ENCODE assay signal across 13 mouse cellular contexts in genomic region chr3:65435101-65435571, GRCm38 (mm10). TPM values are rescaled to one million over a fixed set of nuclear protein-coding genes. Genes with fewer than 3 reads are reported as not detected.
DNase-seq lines count a peak whose midpoint lies in the region; ATAC-seq and TF ChIP-seq lines count a peak whose summit lies in the region.
"Had no signal": no experiment of that assay in that cellular context is flagged by ENCODE, and none has a peak within 500 bp of the region (broad histone marks: within the 10 kb centered on the region; RNA-seq: fewer than 3 reads in every experiment).

No protein-coding gene starts in this region.

- no peaks in the 10 kb centered on the region for H3K9me3 ChIP-seq in hindbrain, embryonic 12.5 days (replicated peaks)
- H3K9me3 ChIP-seq: hindbrain, embryonic 10.5 days; midbrain, embryonic 13.5 days had no signal

- no peak overlapping the region for H3K4me2 ChIP-seq in hindbrain, embryonic 12.5 days (replicated peaks)
- H3K4me2 ChIP-seq: embryonic facial prominence, embryonic 13.5 days; midbrain, embryonic 13.5 days had no signal

- H3K36me3 ChIP-seq in hindbrain, embryonic 12.5 days = no peaks in the 10 kb centered on the region
- H3K36me3 ChIP-seq: embryonic facial prominence, embryonic 13.5 days; hindbrain, embryonic 10.5 days; midbrain, embryonic 13.5 days had no signal

- ATAC-seq in hindbrain, embryonic 12.5 days (ENCODE audit: low FRiP score) = no peak
- ATAC-seq: midbrain, embryonic 13.5 days had no signal

- TF ChIP-seq POLR2A in cerebellum, adult 2 months (IDR thresholded peaks at IDR 0.05; ENCODE audit: borderline replicate concordance, insufficient read depth, low read length) = no peak

- H3K4me3 ChIP-seq in cerebellum, adult 2 months (replicated peaks; ENCODE audit: insufficient read depth, low read depth, low read length) = no peak overlapping the region
- no peak overlapping the region for H3K4me3 ChIP-seq in hindbrain, embryonic 12.5 days
- H3K4me3 ChIP-seq: embryonic facial prominence, embryonic 13.5 days; hindbrain, embryonic 10.5 days; midbrain, embryonic 13.5 days had no signal

- TF ChIP-seq CTCF in cerebellum, adult 2 months (IDR thresholded peaks at IDR 0.05; ENCODE audit: borderline replicate concordance, insufficient read depth, low read depth, low read length) = no peak

- DNase-seq in ovary, postnatal 36 days (ENCODE audit: low spot score) = peak; percentile 20
- no peak for DNase-seq in ovary, postnatal 10 days (ENCODE audit: low spot score)
- peak; percentile 38 for DNase-seq in NIH3T3 (ENCODE audit: low read depth)
- peak; percentile 42 for DNase-seq in induced T-regulatory cell, adult 2 months (ENCODE audit: low read depth)
- no peak for DNase-seq in cerebellum, adult 11 months
- DNase-seq in cerebellum, adult 2 months = no peak
- DNase-seq: left cerebral cortex, postnatal 4 days; lung, adult 18-20 months had no signal

- no peaks in the 10 kb centered on the region for H3K27me3 ChIP-seq in cerebellum, adult 2 months (ENCODE audit: control insufficient read depth, insufficient read depth, low read length)
- no peaks in the 10 kb centered on the region for H3K27me3 ChIP-seq in hindbrain, embryonic 12.5 days
- H3K27me3 ChIP-seq: embryonic facial prominence, embryonic 13.5 days; midbrain, embryonic 13.5 days had no signal

- H3K27ac ChIP-seq in cerebellum, adult 2 months (ENCODE audit: insufficient read depth, low read length) = no peak overlapping the region
- no peak overlapping the region for H3K27ac ChIP-seq in hindbrain, embryonic 12.5 days
- H3K27ac ChIP-seq: embryonic facial prominence, embryonic 13.5 days; hindbrain, embryonic 10.5 days; kidney, postnatal 0 days; midbrain, embryonic 13.5 days had no signal

- 80% methylated on average over 11 of the region's 11 CpGs for WGBS in cerebellum, adult 2 months
- 91% methylated on average over 11 of the region's 11 CpGs for WGBS in hindbrain, embryonic 12.5 days

- no peaks in the 10 kb centered on the region for H3K4me1 ChIP-seq in cerebellum, adult 2 months (ENCODE audit: control insufficient read depth, insufficient read depth, low read length)
- H3K4me1 ChIP-seq in hindbrain, embryonic 12.5 days = 0 out of 2 replicates have a peak, but pooled peaks cover 3% of the 10 kb centered on the region
- H3K4me1 ChIP-seq: hindbrain, embryonic 10.5 days; midbrain, embryonic 13.5 days had no signal

- H3K9ac ChIP-seq in hindbrain, embryonic 12.5 days = no peak overlapping the region
- H3K9ac ChIP-seq: embryonic facial prominence, embryonic 13.5 days; midbrain, embryonic 13.5 days had no signal

RNA-seq across cellular contexts. Expression of gene Ssr3, which starts 42.7 kb away (rescaled TPM):
- polyA plus RNA-seq in cerebellum, adult 2 months (2012; rRNA removed) = 91.6 and 92.7 TPM in 2 replicates
- 211 and 222 TPM in 2 replicates for polyA plus RNA-seq in hindbrain, embryonic 12.5 days (2016; fragmentation: Nextera tagmentation; extraction: Ambion mirVana)

Comparison
In these comparisons a context has a peak if more than half of its experiments do, and no peak if none do; other contexts are left out.
1. DNase-seq: peak in ovary, postnatal 36 days (single experiment), NIH3T3 (single experiment) and induced T-regulatory cell, adult 2 months (single experiment); none in ovary, postnatal 10 days (single experiment), cerebellum, adult 11 months (single experiment) and cerebellum, adult 2 months (0 of 2).